Mouse (Mus musculus) intestine, embryonic 15.5 days (tissue): ENCODE data around the gene Gne. TPM values are rescaled to one million over a fixed set of nuclear protein-coding genes. Genes with fewer than 3 reads are reported as not detected.
"Not testable (repeated sequence)": the region's sequence is repeated elsewhere in the genome, so short reads cannot be mapped to it uniquely, and the experiment has no call there.

Experiments used
- ATAC-seq: fragments of 200-750 bp; cut with Nextera tagmentation; 2 replicates; pipeline ENCODE4 v1.8.0; 2017; ENCODE audit warnings: moderate TSS enrichment, moderate library complexity
- H3K27ac ChIP-seq: fragments of 300-500 bp; sonication (generic); 2 replicates; pipeline ENCODE4 v1.5.1; 2015; ENCODE audit warnings: mild to moderate bottlenecking, inconsistent platforms
- H3K27me3 ChIP-seq: fragments of 300-500 bp; sonication (generic); replicated peaks from 2 replicates; pipeline ENCODE4 v1.6.1; 2015; ENCODE audit warnings: inconsistent platforms
- H3K36me3 ChIP-seq: fragments of 300-500 bp; sonication (generic); 2 replicates; pipeline ENCODE4 v1.6.1; 2015; ENCODE audit warnings: inconsistent platforms
- H3K4me1 ChIP-seq: fragments of 300-500 bp; sonication (generic); replicated peaks from 2 replicates; pipeline ENCODE4 v1.6.1; 2015; ENCODE audit warnings: inconsistent platforms
- H3K4me2 ChIP-seq: fragments of 300-500 bp; sonication (generic); replicated peaks from 2 replicates; pipeline ENCODE4 v1.6.1; 2015; ENCODE audit warnings: mild to moderate bottlenecking, inconsistent platforms
- H3K4me3 ChIP-seq: fragments of 300-500 bp; sonication (generic); replicated peaks from 2 replicates; pipeline ENCODE4 v1.5.1; 2015; ENCODE audit warnings: inconsistent platforms
- H3K9ac ChIP-seq: fragments of 300-500 bp; sonication (generic); 2 replicates; pipeline ENCODE4 v1.6.1; 2015; ENCODE audit warnings: inconsistent platforms
- H3K9me3 ChIP-seq: fragments of 300-500 bp; sonication (generic); 2 replicates; pipeline ENCODE4 v1.6.1; 2016; ENCODE audit warnings: inconsistent platforms
- WGBS: fragments of 180-500 bp; shearing (Covaris S2); methylation state at CpG from one replicate; pipeline ENCODE4 v1.1.7; 2015; 5-methylcytosine and 5-hydroxymethylcytosine counted together
- polyA plus RNA-seq: library from polyadenylated mRNA; unstranded; fragments of >200 nt; fragmentation: Nextera tagmentation; extraction: Ambion mirVana; gene quantifications from 2 replicates; pipeline ENCODE4 v1.2.1, GENCODE M21; 2015

The Gne gene
- polyA plus RNA-seq, 1 experiment from 2014 or later: 47.0 TPM

DNA sequence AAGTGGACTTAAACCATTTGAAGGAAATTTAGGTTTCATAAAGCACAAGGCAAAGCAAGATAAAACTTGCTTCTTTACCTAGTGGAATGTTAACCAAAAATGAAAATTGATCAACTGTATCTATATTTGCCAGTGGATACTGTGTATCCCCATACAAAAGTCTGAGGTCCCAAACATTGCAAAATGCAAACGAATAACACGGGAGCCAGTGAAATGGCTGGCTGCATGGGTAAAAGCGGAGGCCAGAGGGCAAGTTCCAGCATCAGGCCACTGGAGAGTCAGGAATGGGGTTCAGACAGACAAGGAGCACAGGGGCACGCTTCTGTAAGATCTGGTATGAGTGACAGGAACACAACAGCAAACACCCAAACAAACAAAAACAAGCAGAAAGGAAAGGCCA is 13.3 kb downstream of the Gne start:
- Histone ChIP-seq H3K36me3 (no peaks in the 10 kb centered on the region), H3K9ac (peak overlapping the region; percentile 70; the same call in 1 of the 2 replicates), H3K9me3 (no peaks in the 10 kb centered on the region), H3K4me2 (peak overlapping the region; percentile 75), H3K27me3 (no peaks in the 10 kb centered on the region), H3K4me3 (peak overlapping the region; percentile 87), H3K4me1 (peaks cover 20% of the 10 kb centered on the region), H3K27ac (peak overlapping the region; percentile 95)
- 75% methylated on average over 4 of the region's 4 CpGs for WGBS
- no peak for ATAC-seq

DNA sequence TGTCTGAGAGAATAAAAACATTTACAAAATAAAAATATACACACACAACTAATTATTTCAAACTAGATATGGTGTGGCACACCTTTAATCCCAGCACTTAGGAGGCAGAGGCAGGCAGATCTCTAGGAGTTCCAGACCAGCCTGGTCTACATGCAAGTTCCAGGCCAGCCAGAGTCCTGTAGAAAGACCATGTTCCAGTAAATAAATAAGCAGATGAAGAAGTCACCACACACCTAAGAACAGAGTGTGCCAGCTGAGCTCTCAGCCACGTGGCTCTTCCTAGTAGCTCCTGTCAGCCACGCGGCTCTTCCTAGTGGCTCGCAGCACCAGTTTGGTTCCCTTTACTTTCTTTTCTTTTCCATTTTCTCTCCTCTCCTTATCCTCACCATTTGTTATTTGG is 14.6 kb downstream of the Gne start:
- Histone ChIP-seq H3K4me3 (no peak overlapping the region), H3K27ac (no peak overlapping the region), H3K27me3 (no peaks in the 10 kb centered on the region), H3K4me1 (peaks cover 23% of the 10 kb centered on the region), H3K9ac (no peak overlapping the region), H3K9me3 (no peaks in the 10 kb centered on the region), H3K36me3 (no peaks in the 10 kb centered on the region), H3K4me2 (no peak overlapping the region)
- WGBS: 93% methylated on average over 4 of the region's 4 CpGs
- ATAC-seq: no peak

DNA sequence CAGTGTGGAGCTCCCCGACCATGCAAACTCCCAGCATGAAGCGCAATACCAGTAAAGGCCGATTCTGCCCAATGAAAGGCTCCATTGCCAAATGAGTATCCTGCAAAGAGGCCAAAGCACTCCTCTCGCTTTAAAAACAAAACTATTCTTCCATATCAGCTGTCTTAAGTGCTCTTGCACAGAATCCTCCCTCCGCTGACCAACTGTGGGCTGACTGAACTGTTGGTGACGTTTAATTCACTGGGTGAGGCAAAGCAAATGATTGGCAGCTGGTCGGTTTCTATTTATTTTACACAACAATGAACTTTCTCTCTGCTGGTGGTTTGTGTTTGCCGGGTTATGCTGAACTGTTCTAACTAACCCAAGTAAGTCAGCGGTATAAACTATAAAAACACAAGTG is 15.2 kb downstream of the Gne start:
- 56% methylated on average over 9 of the region's 9 CpGs for WGBS
- no peak overlapping the region for H3K4me2 ChIP-seq
- H3K27ac ChIP-seq: no peak overlapping the region

DNA sequence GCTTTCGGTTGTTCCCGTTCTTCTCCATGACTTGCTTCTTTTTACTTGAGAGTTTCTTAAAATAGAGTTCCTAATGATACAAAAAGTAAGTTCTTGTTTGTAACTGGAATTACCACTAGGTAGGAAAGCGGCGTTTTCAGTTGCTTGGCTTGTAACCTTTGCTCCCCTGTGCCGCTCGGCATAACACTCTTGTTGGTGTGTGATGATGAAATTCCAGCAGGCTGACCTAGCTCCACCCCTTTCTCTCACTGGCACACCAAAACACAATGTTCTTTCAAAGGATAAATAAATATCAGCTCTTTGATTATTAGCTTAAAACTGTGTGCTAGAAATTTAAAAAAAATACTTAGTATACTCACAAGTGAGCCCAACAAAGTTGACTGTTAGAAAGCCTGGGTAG is 17.1 kb downstream of the Gne start:
- Histone ChIP-seq H3K27me3 (no peaks in the 10 kb centered on the region), H3K36me3 (0 out of 2 replicates have a peak, but pooled peaks cover 2% of the 10 kb centered on the region), H3K9ac (no peak overlapping the region), H3K4me3 (no peak overlapping the region), H3K4me1 (peaks cover 23% of the 10 kb centered on the region), H3K4me2 (no peak overlapping the region), H3K27ac (no peak overlapping the region), H3K9me3 (no peaks in the 10 kb centered on the region)
- WGBS: 62% methylated on average over 6 of the region's 6 CpGs
- ATAC-seq: no peak

More for the DNA sequence above, 15.2 kb downstream of the Gne start:
- Histone ChIP-seq H3K27me3 (no peaks in the 10 kb centered on the region), H3K4me3 (no peak overlapping the region), H3K9me3 (no peaks in the 10 kb centered on the region), H3K4me1 (peaks cover 23% of the 10 kb centered on the region), H3K36me3 (no peaks in the 10 kb centered on the region), H3K9ac (no peak overlapping the region)
- ATAC-seq: no peak

DNA sequence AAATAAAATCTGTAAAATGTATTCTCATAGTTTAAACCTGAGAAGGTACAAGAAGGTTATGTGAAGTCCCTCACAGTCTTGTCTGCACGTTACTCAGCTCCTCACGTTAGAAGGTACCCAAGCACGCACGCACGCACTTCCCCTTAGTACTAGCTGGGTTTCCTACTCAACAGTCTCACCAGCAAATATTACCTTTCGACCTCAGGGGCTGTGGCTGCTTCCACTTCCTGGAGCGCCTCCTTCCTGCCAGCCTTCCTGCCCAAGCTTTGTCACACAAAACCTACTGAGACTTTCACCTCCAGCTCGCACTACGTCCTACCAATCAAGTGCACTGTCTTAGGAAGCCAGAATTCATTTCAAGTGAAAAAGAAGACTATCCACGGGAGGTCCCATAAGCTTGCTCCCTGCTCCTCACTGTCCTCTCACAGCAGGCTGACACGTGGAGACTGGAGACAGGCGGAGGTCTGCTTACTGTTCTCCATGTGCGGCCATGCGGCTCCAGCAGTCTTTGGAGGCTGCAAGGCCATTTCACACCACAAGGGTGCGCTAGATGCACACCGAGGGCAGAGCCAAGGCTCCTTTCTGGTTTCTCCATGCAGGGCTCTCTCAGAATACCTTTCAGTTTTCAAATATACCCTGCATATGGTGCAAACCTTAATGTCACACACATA is 18.5 kb downstream of the Gne start:
- Histone ChIP-seq H3K27me3 (no peaks in the 10 kb centered on the region), H3K4me3 (0 out of 2 replicates have a peak overlapping the region, but pooled peaks have one; percentile 18), H3K9ac (no peak overlapping the region), H3K4me1 (0 out of 2 replicates have a peak, but pooled peaks cover 12% of the 10 kb centered on the region), H3K4me2 (peak overlapping the region; percentile 51), H3K36me3 (0 out of 2 replicates have a peak, but pooled peaks cover 2% of the 10 kb centered on the region), H3K9me3 (no peaks in the 10 kb centered on the region), H3K27ac (peak overlapping the region; percentile 76)
- 19% methylated on average over 16 of the region's 16 CpGs for WGBS
- ATAC-seq: peak; percentile 89

DNA sequence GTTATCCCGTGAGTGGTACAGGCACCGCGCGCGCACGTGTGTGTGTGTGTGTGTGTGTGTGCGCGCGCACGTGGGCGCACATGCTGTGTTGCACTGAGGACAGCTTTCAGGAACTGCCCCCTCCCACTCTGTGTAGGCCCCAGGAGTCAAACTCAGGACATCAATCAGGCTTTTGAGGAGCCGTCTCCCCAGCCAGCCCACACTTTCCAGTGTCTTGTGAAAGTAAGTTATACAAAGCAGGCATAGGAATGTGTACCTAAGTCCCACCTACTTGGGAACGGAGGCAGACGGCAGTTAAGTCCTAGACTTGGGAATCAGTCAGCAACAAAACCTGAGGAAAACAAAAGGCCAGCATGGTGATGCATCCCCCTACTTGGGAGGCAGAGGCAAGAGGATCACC is 21.2 kb downstream of the Gne start:
- ATAC-seq: no peak
- H3K9ac ChIP-seq: no peak overlapping the region
- 0 out of 2 replicates have a peak, but pooled peaks cover 12% of the 10 kb centered on the region for H3K4me1 ChIP-seq
- no peak overlapping the region; the same call in 1 of the 2 replicates for H3K27ac ChIP-seq
- no peaks in the 10 kb centered on the region for H3K9me3 ChIP-seq
- WGBS: 80% methylated on average over 14 of the region's 14 CpGs
- H3K27me3 ChIP-seq: no peaks in the 10 kb centered on the region
- peaks cover 5% of the 10 kb centered on the region; the same call in 1 of the 2 replicates for H3K36me3 ChIP-seq
- H3K4me3 ChIP-seq: no peak overlapping the region
- no peak overlapping the region for H3K4me2 ChIP-seq

DNA sequence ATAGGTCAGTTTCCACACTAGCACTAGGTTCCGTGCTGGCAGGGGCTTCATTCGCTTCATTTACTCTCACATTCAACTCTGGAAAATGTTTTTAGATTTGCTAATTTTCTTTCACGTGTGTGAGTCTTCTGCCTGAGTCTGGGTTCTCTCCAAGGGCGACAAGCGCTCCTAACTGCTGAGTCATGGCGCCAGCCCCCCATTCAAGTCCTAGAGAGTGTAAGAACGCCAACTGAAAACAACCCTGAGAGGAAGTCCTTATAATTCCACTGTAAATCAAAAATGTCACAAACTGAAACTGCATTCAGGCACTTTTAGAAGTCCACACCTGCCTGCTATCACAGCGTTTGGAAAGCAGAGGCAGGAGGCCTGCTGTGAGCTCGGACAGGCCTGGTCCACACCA is 21.9 kb downstream of the Gne start:
- H3K9ac ChIP-seq: no peak overlapping the region
- H3K4me1 ChIP-seq: 0 out of 2 replicates have a peak, but pooled peaks cover 7% of the 10 kb centered on the region
- H3K27me3 ChIP-seq: no peaks in the 10 kb centered on the region
- no peak for ATAC-seq
- no peaks in the 10 kb centered on the region for H3K9me3 ChIP-seq
- 55% methylated on average over 9 of the region's 9 CpGs for WGBS
- H3K4me2 ChIP-seq: no peak overlapping the region
- H3K27ac ChIP-seq: no peak overlapping the region
- peaks cover 5% of the 10 kb centered on the region; the same call in 1 of the 2 replicates for H3K36me3 ChIP-seq
- H3K4me3 ChIP-seq: no peak overlapping the region

DNA sequence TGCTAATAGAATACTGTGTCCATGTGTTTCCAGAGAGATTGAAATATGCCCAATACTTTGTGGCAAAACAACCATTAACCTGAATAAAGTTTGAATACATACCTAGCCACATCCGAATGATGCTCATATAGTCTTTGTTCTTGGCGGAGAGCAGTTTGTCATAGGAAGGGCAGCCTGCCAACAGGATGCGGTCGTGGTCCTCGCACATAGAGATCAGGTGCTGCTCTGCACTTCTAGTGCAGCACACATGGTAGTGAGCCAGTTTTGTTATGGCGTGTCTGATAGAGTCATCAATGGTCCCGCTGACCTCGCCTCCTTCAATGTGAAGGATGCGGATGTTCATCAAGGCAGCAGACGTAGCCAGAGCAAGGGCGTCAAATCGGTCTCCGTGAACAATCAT is 24.3 kb downstream of the Gne start:
- WGBS: 92% methylated on average over 13 of the region's 13 CpGs
- no peaks in the 10 kb centered on the region for H3K4me1 ChIP-seq

DNA sequence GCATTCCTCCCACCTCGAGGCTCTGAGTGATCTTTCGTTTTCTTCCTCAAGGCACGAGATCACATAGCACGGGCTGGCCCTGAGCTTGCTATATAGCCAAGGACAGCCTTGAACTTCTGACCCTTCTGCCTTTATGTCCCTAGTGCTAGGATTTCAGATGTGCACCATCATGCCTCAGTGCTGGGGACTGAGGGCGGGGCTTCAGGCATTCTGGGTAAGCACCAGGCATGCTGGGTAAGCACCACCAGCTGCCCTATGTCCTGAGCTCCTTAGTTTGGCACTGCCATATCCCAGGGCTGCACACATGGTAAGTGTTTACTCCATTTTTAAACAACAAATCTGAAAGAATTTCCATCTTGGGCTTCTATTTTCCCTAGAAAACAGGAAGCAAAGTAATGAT is 34.2 kb downstream of the Gne start:
- H3K27ac ChIP-seq: no peak overlapping the region
- no peak for ATAC-seq
- no peaks in the 10 kb centered on the region for H3K4me1 ChIP-seq
- WGBS: 87% methylated on average over 5 of the region's 5 CpGs
- H3K4me2 ChIP-seq: no peak overlapping the region
- no peaks in the 10 kb centered on the region for H3K9me3 ChIP-seq
- no peak overlapping the region for H3K9ac ChIP-seq
- 0 out of 2 replicates have a peak, but pooled peaks cover 9% of the 10 kb centered on the region for H3K36me3 ChIP-seq
- H3K27me3 ChIP-seq: no peaks in the 10 kb centered on the region
- H3K4me3 ChIP-seq: no peak overlapping the region

More for the DNA sequence above, 24.3 kb downstream of the Gne start:
- Histone ChIP-seq H3K4me3 (no peak overlapping the region), H3K9ac (no peak overlapping the region), H3K36me3 (peaks cover 5% of the 10 kb centered on the region; the same call in 1 of the 2 replicates), H3K27me3 (no peaks in the 10 kb centered on the region), H3K27ac (no peak overlapping the region), H3K9me3 (no peaks in the 10 kb centered on the region), H3K4me2 (no peak overlapping the region)
- ATAC-seq: no peak

DNA sequence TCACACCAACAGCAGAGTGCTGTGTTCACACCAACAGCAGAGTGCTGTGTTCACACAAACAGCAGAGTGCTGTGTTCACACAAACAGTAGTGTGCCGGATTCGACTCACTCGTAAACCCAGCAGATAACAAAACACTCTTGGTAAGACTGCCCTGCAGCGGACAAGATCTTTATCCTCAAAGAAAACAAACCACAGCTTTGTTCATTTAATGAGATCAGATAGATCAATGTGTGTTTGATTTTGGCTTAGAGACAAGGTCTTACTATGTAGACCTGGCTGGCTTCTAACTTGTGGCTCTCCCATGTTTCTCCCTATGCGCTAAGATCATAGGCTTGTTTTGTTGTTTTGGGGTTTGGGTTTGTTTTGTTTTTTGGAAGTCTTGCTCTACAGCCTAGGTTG is 37.9 kb downstream of the Gne start:
- H3K27ac ChIP-seq: no peak overlapping the region
- H3K27me3 ChIP-seq: no peaks in the 10 kb centered on the region
- no peak overlapping the region for H3K4me2 ChIP-seq
- H3K9ac ChIP-seq: no peak overlapping the region
- no peak overlapping the region for H3K4me3 ChIP-seq
- 62% methylated on average over 5 of the region's 5 CpGs for WGBS
- no peaks in the 10 kb centered on the region for H3K9me3 ChIP-seq
- no peak for ATAC-seq
- peaks cover 7% of the 10 kb centered on the region for H3K36me3 ChIP-seq
- no peaks in the 10 kb centered on the region for H3K4me1 ChIP-seq

DNA sequence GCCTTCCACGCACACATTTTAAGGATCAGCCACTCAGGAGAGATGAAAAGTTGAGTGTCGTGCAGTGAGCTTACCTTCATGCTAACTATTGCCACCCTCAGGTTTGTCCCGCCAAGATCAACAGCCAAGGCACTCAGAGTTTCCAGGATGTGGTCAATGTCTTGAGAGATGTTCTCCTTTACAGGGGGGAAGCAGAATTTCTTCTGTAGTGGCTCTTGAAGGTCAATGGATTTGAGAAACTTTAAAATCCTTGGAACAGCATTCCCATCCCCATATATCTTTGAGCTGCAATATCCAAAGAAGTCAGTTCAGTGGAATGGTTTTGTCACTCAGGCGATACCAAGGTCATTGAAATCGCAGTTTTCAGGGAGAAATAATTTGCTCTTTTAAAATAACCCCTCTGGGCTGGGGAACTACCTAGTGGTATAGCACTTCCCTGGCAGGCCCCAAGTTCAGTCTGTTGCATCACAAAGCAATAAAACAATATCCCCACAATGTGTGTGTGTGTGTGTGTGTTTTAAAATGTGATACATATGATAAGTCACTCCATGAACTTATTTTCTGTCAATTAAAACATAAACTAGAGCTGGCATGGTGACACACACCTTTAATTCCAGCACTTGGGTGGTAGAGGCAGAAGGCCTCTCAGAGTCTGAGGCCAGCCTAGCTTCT is 39.2 kb downstream of the Gne start:
- Histone ChIP-seq H3K27ac (no peak overlapping the region), H3K9me3 (no peaks in the 10 kb centered on the region), H3K4me3 (no peak overlapping the region), H3K4me1 (no peaks in the 10 kb centered on the region), H3K9ac (no peak overlapping the region), H3K4me2 (no peak overlapping the region), H3K27me3 (no peaks in the 10 kb centered on the region), H3K36me3 (peaks cover 19% of the 10 kb centered on the region)
- no peak for ATAC-seq
- WGBS: 90% methylated on average over 5 of the region's 5 CpGs

DNA sequence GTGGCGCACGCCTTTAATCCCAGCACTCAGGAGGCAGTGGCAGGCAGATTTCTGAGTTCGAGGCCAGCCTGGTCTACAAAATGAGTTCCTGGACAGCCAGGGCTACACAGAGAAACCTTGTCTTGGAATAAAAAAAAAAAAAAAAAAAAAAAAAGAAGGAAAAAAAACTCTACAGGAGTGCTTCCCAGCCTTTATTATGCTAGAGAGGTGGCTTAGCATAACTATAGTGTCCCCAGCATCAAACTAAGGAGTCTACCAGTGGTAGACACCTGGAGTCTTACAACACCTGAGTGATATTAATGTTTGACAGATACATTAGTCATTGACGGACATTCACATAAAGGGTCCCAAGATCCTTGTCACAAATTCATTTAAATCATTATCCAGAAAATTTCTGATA is 40.8 kb downstream of the Gne start:
- H3K4me3 ChIP-seq, H3K9ac ChIP-seq, H3K27me3 ChIP-seq, H3K27ac ChIP-seq, H3K4me2 ChIP-seq, ATAC-seq, H3K9me3 ChIP-seq, H3K4me1 ChIP-seq: not testable (repeated sequence)
- peaks cover 20% of the 10 kb centered on the region for H3K36me3 ChIP-seq
- 91% methylated on average over 4 of the region's 4 CpGs for WGBS
